Mouse (Mus musculus) cerebellum, adult 11 months (tissue): Measurements from ENCODE around the gene Gm20792.
"Not testable (repeated sequence)": the region's sequence is repeated elsewhere in the genome, so short reads cannot be mapped to it uniquely, and the experiment has no call there.

Source experiments
- DNase-seq: peaks from one replicate; pipeline ENCODE4 v3.0.0; 2022

The Gm20792 gene

DNA sequence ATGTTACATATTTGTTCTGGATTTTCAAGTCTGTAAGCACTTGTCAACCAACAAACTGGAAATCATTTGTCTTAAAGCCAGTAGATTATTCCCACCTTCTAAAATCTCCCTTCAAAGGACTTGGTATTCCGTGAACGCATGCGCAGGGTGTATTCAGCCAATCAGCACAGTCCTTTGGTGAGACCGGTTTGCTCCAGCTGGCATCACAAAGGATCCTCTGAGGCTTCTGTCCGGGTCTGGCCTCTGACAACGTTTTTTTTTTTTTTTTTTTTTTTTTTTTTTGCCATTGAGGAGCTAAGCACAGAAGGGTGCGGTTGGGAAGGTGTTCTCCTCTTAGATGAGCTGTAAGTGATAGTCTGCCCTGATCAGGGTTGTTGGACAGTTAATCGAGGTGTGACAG is at the start of gene Gm20792:
Gene Gm20792 (plus strand): TSS at position 301 of the 400 bp plus-strand sequence.
- not testable (repeated sequence) for DNase-seq
